Mouse (Mus musculus): ENCODE data around the gene E2f4.

Gene E2f4

DNA sequence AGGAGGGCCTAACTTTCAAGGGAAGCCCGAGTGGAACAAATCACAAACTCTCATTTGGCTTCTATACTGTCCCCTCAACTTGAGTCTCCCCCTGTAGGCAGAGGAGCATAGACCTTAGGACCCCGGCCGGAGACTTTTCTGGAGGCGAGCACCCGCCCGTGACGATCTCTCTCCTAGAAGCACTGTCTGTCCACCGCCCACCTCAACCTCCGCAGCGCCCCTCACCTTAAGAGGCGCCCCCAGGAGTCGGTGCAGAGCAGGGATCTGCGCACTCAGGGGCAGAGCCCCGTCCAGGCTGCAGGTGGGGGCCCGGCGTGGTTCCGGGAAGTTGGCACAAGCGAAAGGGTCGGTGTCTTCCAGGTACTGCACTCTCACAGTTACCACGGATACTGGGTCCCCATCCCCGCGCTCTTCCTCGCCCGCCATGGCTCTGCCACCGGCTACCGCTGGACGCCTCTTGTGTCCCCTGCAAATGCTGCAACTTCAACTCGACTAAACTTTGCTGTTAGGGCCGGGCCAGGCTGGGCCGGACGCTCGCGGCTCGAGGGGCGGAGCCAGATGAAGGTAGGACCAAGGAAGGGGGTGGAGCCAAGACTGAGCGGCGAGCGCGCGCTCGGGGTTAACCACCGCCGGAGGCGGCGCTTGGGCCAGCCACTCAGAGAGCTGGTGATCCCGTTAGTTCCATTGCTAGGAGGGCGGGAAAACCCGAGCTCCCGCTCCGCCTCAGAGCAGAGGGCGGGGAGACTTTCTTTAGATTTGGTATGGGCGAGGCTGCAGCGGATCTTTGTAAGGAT, 50.2 kb downstream of the E2f4 start, which contains the start of gene Fhod1:
Gene Fhod1 (minus strand): TSS at position 526 of the 794 bp plus-strand sequence.
- in situ Hi-C loops (cut with MseI, MboI), result no loop called here

DNA sequence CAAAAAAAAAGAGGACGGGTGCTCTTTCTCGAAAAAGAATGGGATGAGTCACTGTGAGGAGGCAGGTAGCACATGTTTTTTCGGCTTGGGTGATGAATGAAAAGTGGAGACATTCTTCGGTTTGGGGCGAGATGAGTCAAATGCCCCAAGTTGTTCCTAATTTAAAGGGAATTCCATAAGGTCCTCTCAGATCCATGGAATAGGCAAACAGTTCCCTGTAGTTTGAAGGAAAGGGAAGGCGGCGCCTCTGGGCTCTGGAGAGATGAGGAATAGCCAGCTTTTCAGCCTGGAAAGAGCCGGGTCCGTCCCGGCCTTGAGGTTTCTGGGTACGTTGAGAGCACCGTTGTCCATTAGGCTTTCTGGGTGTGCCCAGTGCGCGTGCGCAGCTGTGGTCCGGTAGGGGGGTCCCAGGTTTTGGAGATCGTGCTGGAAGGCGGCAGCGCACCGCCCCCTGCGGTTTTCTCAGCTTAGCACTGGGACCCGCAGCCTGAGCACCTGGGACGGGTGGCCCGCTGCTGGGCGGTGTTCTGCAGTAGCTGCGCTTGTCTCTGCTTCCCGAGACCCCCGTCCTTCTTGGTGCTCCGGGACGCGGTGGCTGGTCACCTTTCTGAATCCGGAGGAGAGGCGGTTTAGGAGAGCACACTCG, 51.1 kb downstream of the E2f4 start, which contains the start of gene Slc9a5:
Gene Slc9a5 (plus strand): TSS at position 394 of the 646 bp plus-strand sequence.
- in situ Hi-C loops (cut with MseI, MboI), result no loop called here

DNA sequence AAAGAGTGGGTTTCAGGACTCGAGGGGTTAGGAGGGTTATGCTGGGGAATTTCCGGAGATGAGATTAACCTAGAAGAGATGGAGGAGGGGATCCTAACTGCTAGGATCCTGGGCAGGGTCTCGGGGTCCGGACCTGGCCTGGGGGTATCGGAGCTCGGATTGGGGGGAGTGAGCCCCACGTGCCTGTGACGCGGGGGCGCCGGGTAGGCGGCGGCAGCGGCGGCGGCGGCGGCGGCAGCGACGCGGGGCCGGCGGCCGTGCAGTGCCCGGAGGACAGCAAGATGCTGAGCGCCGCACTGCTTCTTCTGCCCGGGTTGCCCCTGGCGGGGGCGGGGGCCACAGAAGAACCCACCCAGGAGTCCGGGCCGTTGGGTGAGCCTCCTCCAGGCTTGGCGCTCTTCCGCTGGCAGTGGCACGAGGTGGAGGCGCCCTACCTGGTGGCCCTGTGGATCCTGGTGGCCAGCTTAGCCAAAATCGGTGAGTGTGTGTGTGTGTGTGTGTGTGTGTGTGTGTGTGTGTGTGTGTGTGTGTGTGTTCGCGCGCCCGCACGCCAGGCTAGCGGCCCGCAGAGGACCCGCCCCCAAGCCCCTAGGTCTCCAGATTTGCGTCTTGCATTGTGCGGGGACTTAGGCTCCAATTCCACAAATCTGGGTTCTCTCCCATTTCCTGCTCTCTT, 51.8 kb downstream of the E2f4 start:
- in situ Hi-C loops (cut with MseI, MboI), result no loop called here

DNA sequence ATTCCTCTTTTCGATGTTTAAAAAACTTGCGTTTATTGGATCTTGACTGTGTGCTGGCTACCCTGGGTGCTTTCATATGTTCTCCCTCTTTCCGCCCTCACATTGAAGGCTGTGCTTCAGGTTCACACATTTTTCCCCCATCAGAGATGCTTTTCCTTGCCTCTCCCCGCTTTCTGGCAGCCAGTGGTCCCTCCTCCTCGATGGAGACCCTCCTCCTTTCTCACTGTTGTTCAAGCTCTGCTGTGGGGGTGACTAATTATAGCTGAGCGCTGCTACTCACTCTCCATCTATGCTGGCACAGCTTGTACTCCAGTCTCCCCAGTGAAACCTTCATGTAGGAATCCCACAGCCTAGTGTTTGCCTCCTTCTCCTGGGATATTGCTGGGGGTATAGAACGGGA, 52.7 kb downstream of the E2f4 start:
- in situ Hi-C loops (cut with MseI, MboI), result no loop called here

DNA sequence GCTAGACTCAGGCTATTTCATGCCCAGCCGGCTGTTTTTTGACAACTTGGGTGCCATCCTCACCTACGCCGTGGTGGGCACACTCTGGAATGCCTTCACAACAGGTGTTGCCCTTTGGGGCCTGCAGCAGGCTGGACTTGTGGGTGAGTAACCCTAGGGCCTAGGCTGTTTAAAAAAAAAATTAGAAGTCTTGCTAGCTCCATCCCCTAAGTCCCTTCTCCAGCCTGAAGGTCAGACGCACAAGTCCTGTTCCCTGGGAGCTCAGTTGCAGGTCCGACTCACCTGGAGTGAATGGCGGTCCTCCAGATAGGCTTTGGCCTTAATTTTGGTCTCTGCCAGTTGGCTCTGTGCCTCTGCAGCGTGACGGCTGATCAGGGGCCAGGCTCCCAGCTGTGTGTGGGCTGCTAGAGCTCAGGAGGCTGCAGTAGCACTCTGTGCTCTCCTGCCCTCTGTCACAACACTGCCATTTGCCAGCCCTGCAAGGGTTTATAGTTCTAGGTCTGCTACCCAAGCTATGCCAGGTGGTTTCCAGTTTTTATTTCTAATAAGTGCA, 56.2 kb downstream of the E2f4 start:
- in situ Hi-C loops (cut with MseI, MboI), result no loop called here

DNA sequence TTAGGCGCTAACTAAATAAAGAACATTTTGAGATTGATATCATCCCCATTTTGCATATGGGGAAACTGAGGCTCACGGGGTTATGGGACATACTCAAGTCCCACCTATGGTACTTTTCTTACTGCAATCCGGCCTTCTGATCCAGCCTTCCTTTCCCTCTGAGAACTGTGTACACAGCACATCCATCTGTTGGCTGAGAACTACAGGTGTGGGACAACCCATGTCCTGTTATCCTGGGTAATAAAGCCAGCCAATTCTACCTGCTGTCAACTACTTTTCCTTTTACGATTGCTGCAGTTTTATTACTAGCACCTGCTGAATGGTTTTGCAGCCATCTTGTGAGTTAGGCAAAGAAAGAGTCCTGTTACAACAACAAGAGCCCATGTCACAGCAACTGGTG, 57.1 kb downstream of the E2f4 start:
- in situ Hi-C loops (cut with MseI, MboI), result no loop called here
